Mouse (Mus musculus) ES-Bruce4 (cell line): ENCODE measurements around the gene Olfr1306. TPM values are rescaled to one million over a fixed set of nuclear protein-coding genes. Genes with fewer than 3 reads are reported as not detected.

ENCODE experiments used
- H3K27ac ChIP-seq: 2 replicates; pipeline ENCODE4 v1.5.1; 2012; ENCODE audit warnings: low read length, inconsistent platforms; ENCODE audit not compliant: insufficient read depth
- H3K27me3 ChIP-seq: 2 replicates; pipeline ENCODE4 v1.6.1; 2012; ENCODE audit warnings: mild to moderate bottlenecking, low read length, inconsistent platforms; ENCODE audit not compliant: control insufficient read depth, poor library complexity, insufficient read depth, severe bottlenecking
- H3K36me3 ChIP-seq: 2 replicates; pipeline ENCODE4 v1.6.1; 2012; ENCODE audit warnings: inconsistent platforms, mild to moderate bottlenecking, low read length, moderate library complexity; ENCODE audit not compliant: control insufficient read depth, poor library complexity, insufficient read depth, severe bottlenecking
- H3K4me1 ChIP-seq: one replicate; pipeline ENCODE4 v1.8.1; 2011; ENCODE audit warnings: low read length; ENCODE audit not compliant: control insufficient read depth, insufficient read depth
- H3K4me3 ChIP-seq: 2 replicates; pipeline ENCODE4 v1.5.1; 2011; ENCODE audit warnings: low read depth, mild to moderate bottlenecking, low read length
- H3K9ac ChIP-seq: 2 replicates; pipeline ENCODE4 v1.6.1; 2012; ENCODE audit warnings: low read depth, mild to moderate bottlenecking, inconsistent platforms; ENCODE audit not compliant: poor library complexity, severe bottlenecking
- H3K9me3 ChIP-seq: replicated peaks from 2 replicates; pipeline ENCODE4 v1.6.1; 2012; ENCODE audit warnings: mild to moderate bottlenecking, low read length, inconsistent platforms; ENCODE audit not compliant: control insufficient read depth, poor library complexity, insufficient read depth, severe bottlenecking
- CTCF ChIP-seq: IDR thresholded peaks from one replicate; pipeline ENCODE4 v1.8.1; 2011; ENCODE audit warnings: low read depth, low read length
- EP300 ChIP-seq: IDR thresholded peaks from 2 replicates; pipeline ENCODE4 v1.6.1; 2011; ENCODE audit warnings: low read depth, low read length; ENCODE audit not compliant: insufficient read depth
- POLR2A ChIP-seq: IDR thresholded peaks from one replicate; pipeline ENCODE4 v1.8.1; 2011; ENCODE audit warnings: low read length; ENCODE audit not compliant: insufficient read depth
- polyA plus RNA-seq: library from polyadenylated mRNA; stranded (reverse); fragments of >200 nt; gene quantifications from 2 replicates; pipeline ENCODE4 v1.2.4, GENCODE M21; 2011; ENCODE audit warnings: low read depth; ENCODE audit not compliant: missing spikeins, insufficient read depth, insufficient read length

Gene Olfr1306
- polyA plus RNA-seq = not detected in 2 replicates

DNA sequence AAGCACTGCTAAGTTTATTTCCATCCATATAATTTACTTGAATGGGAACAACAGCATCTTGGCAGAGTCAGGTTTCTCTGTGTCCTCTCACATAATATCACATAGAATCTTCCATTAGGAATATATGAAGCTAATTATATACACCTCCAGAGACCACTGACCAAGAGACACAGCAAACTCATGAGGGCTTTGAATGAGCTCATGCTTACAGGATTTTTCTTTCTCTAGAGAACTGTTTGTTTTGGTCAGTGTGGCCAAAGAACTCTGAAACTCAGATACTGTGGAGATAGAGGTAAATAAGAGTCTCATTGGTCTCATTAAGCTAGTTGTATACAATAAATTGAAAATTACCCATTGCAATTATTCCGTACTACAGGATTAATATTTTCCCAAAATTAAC, at the start of gene Olfr1306:
Gene Olfr1306, minus strand, starts transcription at position 101 of the 400 bp plus-strand sequence.
- TF ChIP-seq CTCF = no peak
- TF ChIP-seq POLR2A = no peak
- no peak for TF ChIP-seq EP300
- Histone ChIP-seq H3K27ac (no peak within 1 kb of the TSS), H3K27me3 (no peaks in the 10 kb centered on the region), H3K4me3 (no peak within 1 kb of the TSS), H3K4me1 (no peaks in the 10 kb centered on the region), H3K9me3 (no peaks in the 10 kb centered on the region), H3K36me3 (no peaks in the 10 kb centered on the region), H3K9ac (no peak within 1 kb of the TSS)

DNA sequence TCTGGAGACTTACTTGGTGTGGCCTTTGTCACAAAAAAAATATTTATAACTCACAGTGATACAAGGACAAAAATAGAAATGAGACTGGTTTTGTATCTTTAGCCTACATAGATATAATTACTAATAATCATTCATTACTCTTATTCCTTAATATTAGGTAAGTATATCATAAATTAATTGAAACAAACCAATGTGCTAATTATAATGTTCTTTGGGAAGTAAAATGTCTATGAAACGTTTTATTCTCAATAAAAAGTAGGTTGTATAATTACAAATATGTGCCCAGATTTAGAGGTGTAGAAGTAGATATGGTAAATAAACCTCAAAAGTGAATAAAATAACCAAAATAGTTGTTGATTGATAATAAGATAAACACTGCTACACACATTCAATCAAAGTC, 48.8 kb upstream of the Olfr1306 start, which contains the start of gene Olfr1308:
Gene Olfr1308, minus strand, starts transcription at position 101 of the 400 bp plus-strand sequence.
- H3K4me3 ChIP-seq = no peak within 1 kb of the TSS
- no peaks in the 10 kb centered on the region for H3K36me3 ChIP-seq
- TF ChIP-seq EP300 (no peak), POLR2A (no peak), CTCF (no peak)
- H3K27ac ChIP-seq = no peak within 1 kb of the TSS
- H3K9me3 ChIP-seq = no peaks in the 10 kb centered on the region
- no peak within 1 kb of the TSS for H3K9ac ChIP-seq
- no peaks in the 10 kb centered on the region for H3K4me1 ChIP-seq
- no peaks in the 10 kb centered on the region for H3K27me3 ChIP-seq

DNA sequence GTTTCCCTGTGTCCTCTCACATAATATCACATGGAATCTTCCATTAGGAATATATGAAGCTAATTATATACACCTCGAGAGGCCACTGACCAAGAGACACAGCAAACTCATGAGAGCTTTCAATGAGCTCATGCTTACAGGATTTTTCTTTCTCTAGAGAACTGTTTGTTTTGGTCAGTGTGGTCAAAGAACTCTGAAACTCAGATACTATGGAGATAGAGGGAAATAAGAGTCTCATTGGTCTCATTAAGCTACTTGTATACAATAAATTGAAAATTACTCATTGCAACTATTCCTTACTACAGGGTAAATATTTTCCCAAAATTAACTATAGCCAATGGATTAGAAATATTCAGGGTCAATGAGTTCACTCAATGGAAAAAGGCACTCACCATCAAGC, 33.3 kb upstream of the Olfr1306 start, which contains the start of gene Olfr1307:
Gene Olfr1307, minus strand, starts transcription at position 101 of the 400 bp plus-strand sequence.
- no peak within 1 kb of the TSS for H3K27ac ChIP-seq
- H3K4me3 ChIP-seq = no peak within 1 kb of the TSS
- H3K36me3 ChIP-seq = no peaks in the 10 kb centered on the region
- H3K4me1 ChIP-seq = no peaks in the 10 kb centered on the region
- H3K9ac ChIP-seq = no peak within 1 kb of the TSS
- no peaks in the 10 kb centered on the region for H3K27me3 ChIP-seq
- no peaks in the 10 kb centered on the region for H3K9me3 ChIP-seq
- TF ChIP-seq POLR2A (no peak), CTCF (no peak), EP300 (no peak)

DNA sequence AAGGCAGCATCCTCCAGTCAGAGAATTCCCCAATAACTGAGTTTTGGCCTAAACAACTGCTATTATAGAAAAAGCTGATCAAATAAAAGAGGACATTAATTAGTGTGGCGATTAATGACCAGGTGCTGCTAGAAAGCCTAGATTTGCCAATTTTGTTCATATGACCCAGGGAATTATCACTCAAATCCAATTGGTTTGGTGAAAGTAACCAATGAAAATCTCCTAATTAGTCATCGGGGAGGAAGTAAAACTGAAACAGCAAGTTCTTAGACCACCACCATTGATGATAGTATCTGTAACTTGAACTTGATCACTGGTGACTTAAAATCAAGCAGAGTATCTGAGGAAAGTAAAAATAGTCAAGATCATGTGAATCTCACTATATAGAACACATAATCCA, 39.0 kb downstream of the Olfr1306 start, which contains the start of gene Olfr1305:
Gene Olfr1305, minus strand, starts transcription at position 101 of the 400 bp plus-strand sequence.
- TF ChIP-seq CTCF = no peak
- TF ChIP-seq EP300 = no peak
- no peak for TF ChIP-seq POLR2A
- H3K9me3 ChIP-seq = no peaks in the 10 kb centered on the region
- no peaks in the 10 kb centered on the region for H3K36me3 ChIP-seq
- no peak within 1 kb of the TSS for H3K4me3 ChIP-seq
- H3K4me1 ChIP-seq = no peaks in the 10 kb centered on the region
- H3K9ac ChIP-seq = no peak within 1 kb of the TSS
- no peaks in the 10 kb centered on the region for H3K27me3 ChIP-seq
- no peak within 1 kb of the TSS for H3K27ac ChIP-seq

Other genes starting within 250 kb of the Olfr1306 start
- gene Olfr1301, start 165.3 kb downstream of the Olfr1306 start, polyA plus RNA-seq = not detected in 2 replicates
- gene Olfr1302, start 138.8 kb downstream of the Olfr1306 start, polyA plus RNA-seq = not detected in 2 replicates
- gene Olfr1303, start 95.9 kb downstream of the Olfr1306 start, polyA plus RNA-seq = not detected in 2 replicates
- not detected in 2 replicates for gene Olfr1305, start 39.1 kb downstream of the Olfr1306 start, polyA plus RNA-seq
- gene Olfr1307, start 33.2 kb upstream of the Olfr1306 start, polyA plus RNA-seq = 0.06 TPM in 2 replicates
- gene Olfr1308, start 48.7 kb upstream of the Olfr1306 start, polyA plus RNA-seq = not detected in 2 replicates
- gene Olfr1309, start 74.0 kb upstream of the Olfr1306 start, polyA plus RNA-seq = 0.15 TPM in 1 of 2 replicates, not detected in the other
- 0.12 and 0.18 TPM in 2 replicates for gene Olfr1310, start 96.4 kb upstream of the Olfr1306 start, polyA plus RNA-seq
- not detected in 2 replicates for gene Olfr1311, start 108.1 kb upstream of the Olfr1306 start, polyA plus RNA-seq
- gene Olfr1312, start 134.0 kb upstream of the Olfr1306 start, polyA plus RNA-seq = not detected in 2 replicates
- gene Olfr1313, start 161.6 kb upstream of the Olfr1306 start, polyA plus RNA-seq = not detected in 2 replicates
- gene Olfr1314, start 180.5 kb upstream of the Olfr1306 start, polyA plus RNA-seq = not detected in 2 replicates
- gene Olfr1315-ps1, start 199.2 kb upstream of the Olfr1306 start, polyA plus RNA-seq = not detected in 2 replicates
- not detected in 2 replicates for gene Olfr1316, start 218.7 kb upstream of the Olfr1306 start, polyA plus RNA-seq
- gene Olfr1317, start 224.1 kb upstream of the Olfr1306 start, polyA plus RNA-seq = not detected in 2 replicates
- not detected in 2 replicates for gene Olfr1318, start 237.9 kb upstream of the Olfr1306 start, polyA plus RNA-seq